Mouse (Mus musculus) limb, embryonic 15.5 days (tissue): ENCODE measurements at regions not wholly inside any gene's neighbourhood (a gene's known extent, or its start where the extent isn't known, plus 50 kb on each side); places are given as distances from the start of the nearest gene placed in this dataset.

ENCODE experiments used
- ATAC-seq: fragments of 200-750 bp; cut with Nextera tagmentation; 2 replicates; pipeline ENCODE4 v1.8.0; 2017; ENCODE audit warnings: low read depth, moderate TSS enrichment; ENCODE audit not compliant: insufficient number of reproducible peaks, low FRiP score, low TSS enrichment
- H3K27ac ChIP-seq: fragments of 300-500 bp; sonication (generic); 2 replicates; pipeline ENCODE4 v1.5.1; 2015; ENCODE audit warnings: moderate library complexity, mild to moderate bottlenecking, inconsistent platforms
- H3K27me3 ChIP-seq: fragments of 300-500 bp; sonication (generic); 2 replicates; pipeline ENCODE4 v1.6.1; 2015; ENCODE audit warnings: inconsistent platforms
- H3K36me3 ChIP-seq: fragments of 300-500 bp; sonication (generic); 2 replicates; pipeline ENCODE4 v1.6.1; 2015; ENCODE audit warnings: inconsistent platforms
- H3K4me1 ChIP-seq: fragments of 300-500 bp; sonication (generic); 2 replicates; pipeline ENCODE4 v1.6.1; 2015; ENCODE audit warnings: inconsistent platforms
- H3K4me2 ChIP-seq: fragments of 300-500 bp; sonication (generic); 2 replicates; pipeline ENCODE4 v1.6.1; 2015; ENCODE audit warnings: mild to moderate bottlenecking, inconsistent platforms
- H3K4me3 ChIP-seq: fragments of 300-500 bp; sonication (generic); 2 replicates; pipeline ENCODE4 v1.5.1; 2015; ENCODE audit warnings: mild to moderate bottlenecking, inconsistent platforms
- H3K9ac ChIP-seq: fragments of 300-500 bp; sonication (generic); 2 replicates; pipeline ENCODE4 v1.6.1; 2015; ENCODE audit warnings: inconsistent platforms
- H3K9me3 ChIP-seq: fragments of 300-500 bp; sonication (generic); 2 replicates; pipeline ENCODE4 v1.6.1; 2016; ENCODE audit warnings: inconsistent platforms
- WGBS: fragments of 180-500 bp; shearing (Covaris S2); methylation state at CpG from one replicate; pipeline ENCODE4 v1.1.7; 2015; 5-methylcytosine and 5-hydroxymethylcytosine counted together

DNA sequence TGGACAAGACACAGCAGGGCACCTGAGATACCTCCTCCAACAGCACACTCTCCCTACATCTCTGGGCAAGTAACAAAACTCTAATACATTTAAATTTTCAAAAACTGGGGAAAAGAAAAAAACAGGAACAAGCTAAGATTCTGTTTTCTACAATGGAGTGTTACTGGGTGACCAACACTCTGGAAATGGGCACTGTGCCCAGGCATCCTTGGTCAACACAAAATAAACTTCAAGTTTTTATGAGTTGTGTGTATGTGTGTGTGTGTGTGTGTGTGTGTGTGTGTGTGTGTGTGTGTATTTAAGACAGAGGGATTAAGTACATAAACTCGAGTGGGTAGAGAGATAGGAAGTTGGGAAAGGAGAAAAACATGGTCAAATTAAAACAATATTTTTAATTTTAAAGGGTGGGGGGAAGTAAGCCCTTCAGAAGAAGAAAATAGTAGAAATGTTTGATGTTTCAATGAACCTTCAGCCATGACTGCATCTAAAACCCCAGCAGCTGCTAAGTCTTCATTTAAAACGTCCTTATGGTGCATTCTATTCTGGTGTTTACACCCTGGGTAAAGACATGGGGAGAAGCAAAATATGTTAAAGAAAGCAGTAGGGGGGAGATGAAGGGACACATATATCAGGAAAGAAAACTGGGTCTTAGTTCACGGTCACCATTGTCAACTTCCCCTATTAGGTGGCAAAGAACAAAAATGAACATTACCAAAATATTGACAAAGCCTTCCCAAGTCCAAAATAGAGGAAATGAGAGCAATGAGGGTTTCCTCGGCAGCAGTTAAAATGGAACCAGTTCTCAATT is 681.8 kb downstream of the Pdcd6ip start:
- H3K36me3 ChIP-seq, result no peaks in the 10 kb centered on the region
- no peaks in the 10 kb centered on the region for H3K27me3 ChIP-seq
- H3K9ac ChIP-seq, result no peak overlapping the region
- H3K4me3 ChIP-seq, result no peak overlapping the region
- H3K27ac ChIP-seq, result no peak overlapping the region
- no peak for ATAC-seq
- no peaks in the 10 kb centered on the region for H3K9me3 ChIP-seq
- H3K4me2 ChIP-seq, result no peak overlapping the region
- 60% methylated on average over 4 of the region's 4 CpGs for WGBS
- H3K4me1 ChIP-seq, result no peaks in the 10 kb centered on the region

DNA sequence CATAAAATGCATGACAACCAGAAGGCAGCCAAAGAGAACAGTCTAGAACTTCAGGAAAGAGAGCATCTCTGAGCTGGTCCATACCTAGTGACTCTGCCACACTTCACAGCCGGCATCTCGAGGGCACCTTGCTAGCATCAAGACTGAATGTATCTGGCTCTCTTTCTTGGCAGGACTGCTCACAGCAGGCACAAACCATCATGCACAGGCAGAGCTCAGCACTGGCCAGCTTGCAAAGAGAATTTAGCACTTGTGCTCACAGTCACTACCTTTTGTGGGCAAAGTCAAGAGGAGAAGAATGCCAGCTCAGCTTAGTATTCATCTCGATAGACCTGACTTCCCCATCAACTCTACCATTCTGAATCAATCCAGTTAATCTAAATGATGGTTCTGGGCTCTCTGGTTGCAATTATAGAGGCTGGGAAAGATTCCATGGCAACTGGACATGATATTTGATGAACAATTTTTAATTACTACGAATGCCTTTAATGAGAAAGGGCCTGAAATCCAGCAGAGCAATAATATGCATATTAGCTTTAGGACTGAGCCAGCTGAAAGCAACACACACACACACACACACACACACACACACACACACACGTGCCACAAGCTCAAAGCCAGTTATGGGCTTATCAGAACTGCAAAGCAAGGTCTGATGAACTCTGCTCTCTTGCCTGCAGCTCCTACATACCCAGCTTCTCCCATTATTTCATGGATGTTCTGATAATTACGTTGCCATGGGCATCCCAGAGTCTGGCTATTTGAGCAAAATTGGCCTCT is 686.0 kb downstream of the Pdcd6ip start:
- Histone ChIP-seq H3K4me2 (no peak overlapping the region), H3K4me3 (no peak overlapping the region), H3K27me3 (no peaks in the 10 kb centered on the region), H3K36me3 (no peaks in the 10 kb centered on the region), H3K9me3 (no peaks in the 10 kb centered on the region), H3K27ac (no peak overlapping the region), H3K9ac (no peak overlapping the region), H3K4me1 (no peaks in the 10 kb centered on the region)
- 82% methylated on average over 6 of the region's 6 CpGs for WGBS
- no peak for ATAC-seq

DNA sequence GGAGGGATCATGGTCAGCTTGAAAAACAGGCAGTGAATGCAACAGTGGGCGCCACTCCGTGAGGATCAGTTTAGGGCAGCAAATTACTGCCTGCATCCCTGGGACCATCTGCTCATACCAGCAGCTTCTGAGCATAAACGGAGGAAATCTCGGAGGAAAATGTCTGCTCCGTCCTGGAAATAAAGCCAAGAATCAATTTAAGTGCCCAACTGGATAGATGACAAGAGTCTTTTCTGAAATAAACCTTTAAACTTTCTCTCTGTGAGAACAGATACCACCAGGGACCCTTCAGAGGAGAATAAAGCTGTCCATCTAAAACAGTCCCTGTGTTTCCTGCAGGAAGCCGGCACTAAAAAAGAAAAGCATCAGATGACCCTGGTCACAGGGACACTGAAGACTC is 688.5 kb downstream of the Pdcd6ip start:
- no peaks in the 10 kb centered on the region for H3K36me3 ChIP-seq
- WGBS, result 52% methylated on average over 6 of the region's 6 CpGs
- H3K9me3 ChIP-seq, result no peaks in the 10 kb centered on the region
- no peak overlapping the region for H3K27ac ChIP-seq
- no peaks in the 10 kb centered on the region for H3K27me3 ChIP-seq
- no peak overlapping the region for H3K4me2 ChIP-seq
- no peak for ATAC-seq
- no peak overlapping the region for H3K9ac ChIP-seq
- H3K4me1 ChIP-seq, result no peaks in the 10 kb centered on the region
- H3K4me3 ChIP-seq, result no peak overlapping the region

DNA sequence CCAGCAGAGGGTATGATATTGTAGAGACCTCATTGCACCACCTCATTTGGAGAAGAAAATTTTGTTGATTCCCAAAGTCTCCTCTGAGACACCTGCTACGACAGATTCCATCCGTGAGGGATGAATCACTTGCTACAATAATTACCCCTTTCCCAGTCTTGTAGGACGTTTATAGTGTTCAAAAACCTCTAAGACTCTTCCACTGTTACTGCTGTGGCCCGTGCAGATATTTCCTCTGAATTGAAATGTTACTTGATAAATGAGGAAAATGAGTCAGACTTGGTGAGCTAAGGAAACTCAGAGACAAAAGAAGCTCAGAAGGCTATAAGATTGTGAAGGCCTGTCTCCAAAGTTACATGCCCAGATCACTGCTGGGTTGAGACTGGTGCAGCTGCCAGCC is 700.0 kb downstream of the Pdcd6ip start:
- 0 out of 2 replicates have a peak, but pooled peaks cover 2% of the 10 kb centered on the region for H3K4me1 ChIP-seq
- no peaks in the 10 kb centered on the region for H3K36me3 ChIP-seq
- no peaks in the 10 kb centered on the region for H3K9me3 ChIP-seq
- no peak for ATAC-seq
- no peak overlapping the region for H3K4me3 ChIP-seq
- WGBS, result 78% methylated on average over 4 of the region's 4 CpGs
- H3K4me2 ChIP-seq, result no peak overlapping the region
- H3K9ac ChIP-seq, result no peak overlapping the region
- no peak overlapping the region for H3K27ac ChIP-seq
- H3K27me3 ChIP-seq, result no peaks in the 10 kb centered on the region

DNA sequence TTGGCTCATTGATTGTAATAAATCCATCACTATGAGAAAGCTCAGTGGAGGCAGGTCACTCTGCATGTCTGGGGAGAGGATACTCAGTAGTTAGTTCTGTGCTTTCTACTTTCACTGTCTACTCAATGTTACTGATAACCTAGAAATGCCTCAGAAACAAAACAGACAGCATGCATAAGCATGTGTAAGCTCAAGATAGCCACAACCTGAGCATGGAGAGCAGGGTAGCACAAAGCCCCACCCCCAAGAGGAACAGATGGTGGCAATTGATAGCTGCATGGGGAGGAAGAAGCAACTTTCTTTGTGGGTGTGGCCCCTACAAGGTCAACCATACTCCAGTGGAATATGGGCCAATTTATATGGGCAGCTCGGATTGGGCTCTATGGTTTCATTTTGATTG is 711.9 kb downstream of the Pdcd6ip start:
- no peak for ATAC-seq
- H3K9me3 ChIP-seq, result no peaks in the 10 kb centered on the region
- no peaks in the 10 kb centered on the region for H3K4me1 ChIP-seq
- no peaks in the 10 kb centered on the region for H3K36me3 ChIP-seq
- 89% methylated on average over 1 of the region's 1 CpGs for WGBS
- no peak overlapping the region for H3K27ac ChIP-seq
- no peak overlapping the region for H3K4me2 ChIP-seq
- no peak overlapping the region for H3K4me3 ChIP-seq
- no peaks in the 10 kb centered on the region for H3K27me3 ChIP-seq
- no peak overlapping the region for H3K9ac ChIP-seq

DNA sequence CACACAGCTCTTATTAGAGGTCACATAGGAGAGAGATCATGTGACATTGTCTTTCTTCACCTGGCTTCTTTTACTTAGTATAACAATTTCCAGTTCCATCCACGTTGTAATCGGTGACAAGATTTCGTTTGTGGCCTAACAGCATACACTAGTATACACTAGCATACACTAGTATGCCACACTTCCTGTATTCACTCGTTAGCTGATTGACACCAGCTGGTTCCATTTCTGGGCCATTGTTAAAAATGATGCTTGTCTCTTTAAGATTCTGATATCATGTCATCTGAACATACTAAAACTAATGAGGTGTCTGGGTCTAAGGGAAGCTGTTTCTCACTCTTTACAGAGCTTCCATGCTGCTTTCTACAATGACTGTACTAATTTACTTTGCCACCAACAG is 713.3 kb downstream of the Pdcd6ip start:
- H3K4me2 ChIP-seq, result no peak overlapping the region
- H3K9me3 ChIP-seq, result no peaks in the 10 kb centered on the region
- H3K27me3 ChIP-seq, result no peaks in the 10 kb centered on the region
- WGBS, result 59% methylated on average over 4 of the region's 4 CpGs
- H3K4me1 ChIP-seq, result no peaks in the 10 kb centered on the region
- no peak overlapping the region for H3K9ac ChIP-seq
- ATAC-seq, result no peak
- no peak overlapping the region for H3K27ac ChIP-seq
- no peaks in the 10 kb centered on the region for H3K36me3 ChIP-seq
- H3K4me3 ChIP-seq, result no peak overlapping the region

DNA sequence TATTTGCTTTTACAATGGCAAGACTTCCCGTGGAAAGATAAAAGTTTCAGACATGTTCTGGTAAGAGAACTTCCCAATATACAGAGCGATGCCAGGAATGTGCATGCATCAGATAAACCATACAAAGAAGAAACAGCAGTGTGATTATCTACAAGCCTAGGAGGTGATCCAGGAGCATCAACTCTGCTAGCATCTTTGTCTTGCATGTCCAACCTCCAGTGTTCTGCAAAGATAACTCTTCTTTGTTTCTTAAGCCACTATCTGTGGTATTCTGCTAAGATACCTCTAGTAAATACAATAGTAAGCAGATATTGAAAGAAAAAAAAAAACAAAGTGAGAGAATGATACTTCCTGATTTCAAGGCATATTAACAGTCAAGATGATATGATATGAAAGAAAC is 714.4 kb downstream of the Pdcd6ip start:
- Histone ChIP-seq H3K27me3 (no peaks in the 10 kb centered on the region), H3K4me2 (no peak overlapping the region), H3K27ac (no peak overlapping the region), H3K36me3 (no peaks in the 10 kb centered on the region), H3K4me3 (no peak overlapping the region), H3K4me1 (no peaks in the 10 kb centered on the region), H3K9ac (no peak overlapping the region), H3K9me3 (no peaks in the 10 kb centered on the region)
- WGBS, result 76% methylated on average over 2 of the region's 2 CpGs
- ATAC-seq, result no peak

DNA sequence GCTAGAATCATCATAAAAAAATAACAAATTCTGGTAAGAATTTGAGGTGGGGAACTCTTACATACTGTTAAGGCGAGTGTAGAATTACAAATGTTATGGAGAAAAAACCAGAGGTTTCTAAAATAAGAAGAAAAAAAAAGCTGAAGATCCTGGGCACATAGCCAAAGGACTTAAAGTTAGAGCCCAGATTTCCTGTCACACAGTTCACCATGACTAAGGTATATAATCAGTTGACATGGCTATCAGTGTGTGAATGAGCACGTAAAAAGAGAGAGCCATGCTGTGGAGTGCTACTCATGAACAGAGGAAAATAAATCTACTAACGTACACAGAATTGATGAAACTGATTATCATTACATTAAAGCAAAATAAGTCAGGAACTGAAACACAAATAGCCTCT is 715.1 kb downstream of the Pdcd6ip start:
- no peak overlapping the region for H3K4me3 ChIP-seq
- 29% methylated on average over 3 of the region's 3 CpGs for WGBS
- H3K4me2 ChIP-seq, result no peak overlapping the region
- no peaks in the 10 kb centered on the region for H3K27me3 ChIP-seq
- no peaks in the 10 kb centered on the region for H3K36me3 ChIP-seq
- H3K27ac ChIP-seq, result no peak overlapping the region
- no peak overlapping the region for H3K9ac ChIP-seq
- H3K4me1 ChIP-seq, result no peaks in the 10 kb centered on the region
- H3K9me3 ChIP-seq, result no peaks in the 10 kb centered on the region
- ATAC-seq, result no peak

DNA sequence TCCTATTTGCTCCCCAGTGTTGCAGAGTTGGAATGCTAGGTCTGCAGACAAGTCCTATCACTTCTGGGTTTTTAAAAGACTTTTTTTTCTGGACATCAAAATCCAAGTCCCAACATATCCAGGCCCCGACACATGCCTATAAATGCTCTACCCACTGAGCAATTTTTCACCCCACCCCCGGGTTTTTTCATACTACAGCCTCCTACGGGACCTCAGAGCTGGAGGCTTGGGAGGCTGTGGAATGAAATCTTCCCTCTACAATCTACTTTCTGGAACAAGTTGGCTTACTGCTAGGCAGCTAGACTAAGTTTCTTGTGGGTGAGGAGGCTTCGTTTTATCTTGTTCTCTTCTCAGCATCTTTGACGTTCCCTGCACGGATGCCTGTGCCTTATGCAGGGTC is 724.7 kb downstream of the Pdcd6ip start:
- H3K4me1 ChIP-seq, result no peaks in the 10 kb centered on the region
- H3K27me3 ChIP-seq, result no peaks in the 10 kb centered on the region
- 87% methylated on average over 6 of the region's 6 CpGs for WGBS
- no peak overlapping the region for H3K9ac ChIP-seq
- H3K4me3 ChIP-seq, result no peak overlapping the region
- H3K9me3 ChIP-seq, result no peaks in the 10 kb centered on the region
- no peaks in the 10 kb centered on the region for H3K36me3 ChIP-seq
- H3K4me2 ChIP-seq, result no peak overlapping the region
- H3K27ac ChIP-seq, result no peak overlapping the region
- ATAC-seq, result no peak

DNA sequence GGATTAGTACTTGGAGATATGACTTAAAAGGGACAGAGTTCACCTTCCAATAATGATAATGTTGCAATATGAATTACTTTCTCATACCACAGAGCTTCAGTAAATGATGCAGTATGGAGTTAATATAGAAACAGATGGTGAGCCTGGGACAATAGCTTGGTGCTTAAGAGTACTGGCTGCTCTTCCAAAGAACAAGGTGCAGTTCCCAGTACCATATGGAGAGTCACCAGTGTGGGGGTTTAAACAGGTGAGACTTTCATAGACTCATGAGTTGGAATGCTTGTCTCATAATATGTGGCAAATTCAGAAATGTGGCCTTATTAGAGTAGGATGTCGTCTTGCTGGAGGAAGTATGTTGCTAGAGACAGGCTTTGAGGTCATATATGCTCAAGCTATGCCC is 715.8 kb upstream of the Arpp21 start:
- ATAC-seq, result no peak
- WGBS, result 68% methylated on average over 1 of the region's 1 CpGs
- Histone ChIP-seq H3K36me3 (no peaks in the 10 kb centered on the region), H3K4me2 (no peak overlapping the region), H3K9ac (no peak overlapping the region), H3K27ac (no peak overlapping the region), H3K27me3 (no peaks in the 10 kb centered on the region), H3K4me3 (no peak overlapping the region), H3K4me1 (no peaks in the 10 kb centered on the region), H3K9me3 (no peaks in the 10 kb centered on the region)

DNA sequence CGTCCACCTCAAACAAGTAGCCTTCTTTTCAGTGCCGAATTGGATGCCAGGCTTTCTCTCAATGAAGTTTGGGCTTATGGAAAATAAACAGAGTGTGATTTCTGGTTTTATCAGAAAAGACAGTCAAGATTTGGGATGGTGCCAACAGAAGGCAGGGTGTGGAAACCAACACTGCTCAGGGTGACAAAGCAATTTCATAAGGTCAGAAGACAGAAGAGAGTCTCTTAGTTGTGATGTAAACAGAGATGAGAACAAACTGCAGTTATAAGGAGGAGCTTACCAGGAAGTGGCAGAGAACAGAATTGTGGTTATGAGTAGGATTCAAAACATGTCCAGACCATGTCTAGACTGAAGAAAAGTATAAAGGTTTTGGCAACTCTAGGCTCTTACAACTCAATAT is 714.3 kb upstream of the Arpp21 start:
- ATAC-seq, result no peak
- 63% methylated on average over 2 of the region's 2 CpGs for WGBS
- no peak overlapping the region for H3K9ac ChIP-seq
- H3K27ac ChIP-seq, result no peak overlapping the region
- H3K4me3 ChIP-seq, result no peak overlapping the region
- H3K4me2 ChIP-seq, result no peak overlapping the region
- H3K36me3 ChIP-seq, result no peaks in the 10 kb centered on the region
- no peaks in the 10 kb centered on the region for H3K27me3 ChIP-seq
- no peaks in the 10 kb centered on the region for H3K4me1 ChIP-seq
- no peaks in the 10 kb centered on the region for H3K9me3 ChIP-seq

DNA sequence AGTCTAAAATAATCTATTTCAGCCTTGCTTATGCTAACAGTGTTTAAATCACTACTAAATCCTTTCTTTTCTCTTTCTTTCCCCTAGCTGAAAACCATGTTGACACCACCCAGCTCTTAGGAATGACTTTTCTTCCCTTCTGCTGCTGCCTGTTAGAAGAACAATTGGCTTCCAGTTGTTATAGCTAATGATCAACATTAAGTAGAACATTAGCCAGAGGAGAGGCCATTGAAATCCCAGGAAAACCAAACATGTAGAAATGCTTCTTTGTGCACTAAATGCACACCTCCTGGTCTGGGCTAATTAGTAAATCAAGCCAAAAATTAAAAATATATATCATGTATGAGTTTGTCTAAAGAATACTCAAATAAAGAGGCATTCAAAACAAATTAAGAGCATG is 703.0 kb upstream of the Arpp21 start:
- no peak overlapping the region for H3K27ac ChIP-seq
- no peaks in the 10 kb centered on the region for H3K27me3 ChIP-seq
- ATAC-seq, result no peak
- H3K36me3 ChIP-seq, result no peaks in the 10 kb centered on the region
- no peak overlapping the region for H3K4me2 ChIP-seq
- H3K4me3 ChIP-seq, result no peak overlapping the region
- H3K9ac ChIP-seq, result no peak overlapping the region
- H3K4me1 ChIP-seq, result no peaks in the 10 kb centered on the region
- no peaks in the 10 kb centered on the region for H3K9me3 ChIP-seq
